Mouse (Mus musculus) c-Kit-positive CD71-positive TER-119-positive erythroid progenitor cells, embryonic 14.5 days (primary cell): ENCODE results near the gene Anks6.

ENCODE experiments used
- DNase-seq: peaks from one replicate; pipeline ENCODE4 v3.0.0-alpha.2; 2013; ENCODE audit warnings: low spot score

The Anks6 gene

GRCm38 (mm10) chr4:46989842-46990241, 67.4 kb downstream of the Anks6 start:
- no peak for DNase-seq

GRCm38 (mm10) chr4:46988824-46989223, 68.4 kb downstream of the Anks6 start:
- no peak for DNase-seq

- DNase-seq = no peak
These were observed 69.0 kb downstream of the Anks6 start for GRCm38 (mm10) chr4:46988257-46988656.

- DNase-seq = no peak
These were observed 69.4 kb downstream of the Anks6 start for GRCm38 (mm10) chr4:46987809-46988208.

GRCm38 (mm10) chr4:46986054-46986453, 71.2 kb downstream of the Anks6 start:
- DNase-seq = no peak

GRCm38 (mm10) chr4:46982912-46983311, 74.3 kb downstream of the Anks6 start:
- DNase-seq = no peak

GRCm38 (mm10) chr4:46982094-46982493, 75.1 kb downstream of the Anks6 start:
- no peak for DNase-seq

- no peak for DNase-seq
These were observed 78.9 kb downstream of the Anks6 start for GRCm38 (mm10) chr4:46978371-46978770.

- no peak for DNase-seq
These were observed 80.1 kb downstream of the Anks6 start for GRCm38 (mm10) chr4:46977161-46977560.

- DNase-seq = no peak
These were observed 80.6 kb downstream of the Anks6 start for GRCm38 (mm10) chr4:46976671-46977071.

- no peak for DNase-seq
These were observed 83.9 kb downstream of the Anks6 start for GRCm38 (mm10) chr4:46973322-46973721.

GRCm38 (mm10) chr4:46967981-46968380, 89.2 kb downstream of the Anks6 start:
- DNase-seq = no peak

- DNase-seq = no peak
These were observed 90.7 kb downstream of the Anks6 start for GRCm38 (mm10) chr4:46966551-46966950.
